8 mouse cellular contexts compared by ENCODE assay signal in genomic region chr1:23382806-23383653, GRCm38 (mm10). TPM values are rescaled to one million over a fixed set of nuclear protein-coding genes. Genes with fewer than 3 reads are reported as not detected.
A peak's percentile ranks its signal among the peaks of the same experiment; 100 is the strongest.
DNase-seq lines count a peak whose midpoint lies in the region; ATAC-seq and TF ChIP-seq lines count a peak whose summit lies in the region.

No protein-coding gene starts in this region.

- peak; percentile 97 for DNase-seq in G1E (ENCODE audit: low spot score)
- DNase-seq in cerebellum, adult 18-20 months: peak; percentile 99
- peak; percentile 97 to 99 for DNase-seq in heart, postnatal 36 days
- peak; percentile 93 to 94 for DNase-seq in layer of hippocampus, adult 2 months (ENCODE audit: low spot score in 2 of 2)
- peak; percentile 97 for DNase-seq in lung, embryonic 14.5 days
- DNase-seq in thymus, adult 2 months: peak; percentile 81

- peak; percentile 37; the same call in 1 of the 2 replicates for TF ChIP-seq POLR2A in olfactory bulb, adult 2 months (IDR thresholded peaks at IDR 0.05; ENCODE audit: insufficient read depth, low read depth, low read length)
- no peak for TF ChIP-seq POLR2A in thymus, adult 2 months (IDR thresholded peaks at IDR 0.05; ENCODE audit: control insufficient read depth, extremely low read depth, insufficient read depth, low read length, poor library complexity)

- H3K4me3 ChIP-seq in G1E (ENCODE audit: low read depth, low read length): peak overlapping the region; percentile 85
- H3K4me3 ChIP-seq in forebrain, embryonic 16.5 days (replicated peaks; ENCODE audit: low read length): peak overlapping the region; percentile 79
- peak overlapping the region; percentile 85 for H3K4me3 ChIP-seq in layer of hippocampus, adult 2 months
- H3K4me3 ChIP-seq in lung, embryonic 14.5 days (ENCODE audit: low read depth, low read length): peak overlapping the region; percentile 82
- peak overlapping the region; percentile 96 for H3K4me3 ChIP-seq in olfactory bulb, adult 2 months (ENCODE audit: insufficient read depth, low read depth, low read length)
- peak overlapping the region; percentile 70 for H3K4me3 ChIP-seq in thymus, adult 2 months (ENCODE audit: control insufficient read depth, insufficient read depth, low read length)

- peak overlapping the region; percentile 90 for H3K9ac ChIP-seq in forebrain, embryonic 16.5 days (replicated peaks; ENCODE audit: low read depth, low read length)
- peak overlapping the region; percentile 79 for H3K9ac ChIP-seq in lung, embryonic 14.5 days

- H3K4me2 ChIP-seq in forebrain, embryonic 16.5 days (ENCODE audit: low read length): peak overlapping the region; percentile 92
- peak overlapping the region; percentile 97 for H3K4me2 ChIP-seq in lung, embryonic 14.5 days

- no peak for TF ChIP-seq CTCF in G1E (IDR thresholded peaks at IDR 0.05; ENCODE audit: low read depth, low read length)
- no peak for TF ChIP-seq CTCF in layer of hippocampus, adult 2 months (conservative IDR thresholded peaks at IDR 0.05)
- TF ChIP-seq CTCF in lung, embryonic 14.5 days (IDR thresholded peaks at IDR 0.05; ENCODE audit: low read depth): no peak
- TF ChIP-seq CTCF in olfactory bulb, adult 2 months (IDR thresholded peaks at IDR 0.05; ENCODE audit: insufficient read depth, low read depth, low read length): no peak
- TF ChIP-seq CTCF in thymus, adult 2 months (IDR thresholded peaks at IDR 0.05; ENCODE audit: borderline replicate concordance, control insufficient read depth, extremely low read depth, insufficient read depth, low read length, poor library complexity): no peak

- ATAC-seq in G1E (ENCODE audit: extremely low read depth, insufficient number of reproducible peaks, low FRiP score, poor library complexity, severe bottlenecking): peak; percentile 98
- ATAC-seq in forebrain, embryonic 16.5 days: peak; percentile 94
- peak; percentile 97 for ATAC-seq in lung, embryonic 14.5 days (ENCODE audit: insufficient read depth)

- intact Hi-C loops in heart, postnatal 36 days (cut with DNase I): loop anchor here (5.0 to 10.0 kb wide), 5 partner anchors 61 to 532 kb away; no protein-coding TSS in a partner anchor

- H3K27me3 ChIP-seq in G1E (ENCODE audit: insufficient read depth, low read length): no peaks in the 10 kb centered on the region
- no peaks in the 10 kb centered on the region for H3K27me3 ChIP-seq in forebrain, embryonic 16.5 days (replicated peaks; ENCODE audit: control insufficient read depth, insufficient read depth, low read length)
- H3K27me3 ChIP-seq in lung, embryonic 14.5 days (ENCODE audit: insufficient read depth, low read length): no peaks in the 10 kb centered on the region
- H3K27me3 ChIP-seq in thymus, adult 2 months (ENCODE audit: control insufficient read depth, insufficient read depth, low read length): no peaks in the 10 kb centered on the region

- peak overlapping the region; percentile 80 for H3K27ac ChIP-seq in forebrain, embryonic 16.5 days (ENCODE audit: low read length)
- H3K27ac ChIP-seq in layer of hippocampus, adult 2 months: peak overlapping the region; percentile 97
- H3K27ac ChIP-seq in lung, embryonic 14.5 days (ENCODE audit: low read depth): peak overlapping the region; percentile 84
- H3K27ac ChIP-seq in olfactory bulb, adult 2 months (ENCODE audit: insufficient read depth, low read depth, low read length): peak overlapping the region; percentile 79
- no peak overlapping the region for H3K27ac ChIP-seq in thymus, adult 2 months (ENCODE audit: control insufficient read depth, insufficient read depth, low read length)

- H3K9me3 ChIP-seq in G1E (replicated peaks): no peaks in the 10 kb centered on the region
- H3K9me3 ChIP-seq in forebrain, embryonic 16.5 days (ENCODE audit: control insufficient read depth, low read length): no peaks in the 10 kb centered on the region
- H3K9me3 ChIP-seq in lung, embryonic 14.5 days (ENCODE audit: low read depth, low read length): no peaks in the 10 kb centered on the region

- H3K36me3 ChIP-seq in G1E (replicated peaks): peaks cover 18% of the 10 kb centered on the region
- no peaks in the 10 kb centered on the region for H3K36me3 ChIP-seq in forebrain, embryonic 16.5 days (ENCODE audit: control insufficient read depth, insufficient read depth)
- no peaks in the 10 kb centered on the region for H3K36me3 ChIP-seq in lung, embryonic 14.5 days (ENCODE audit: insufficient read depth)
- no peaks in the 10 kb centered on the region for H3K36me3 ChIP-seq in thymus, adult 2 months (ENCODE audit: control insufficient read depth, insufficient read depth, low read length)

- peaks cover 37% of the 10 kb centered on the region for H3K4me1 ChIP-seq in G1E (ENCODE audit: insufficient read depth, low read depth, low read length)
- peaks cover 28% of the 10 kb centered on the region for H3K4me1 ChIP-seq in forebrain, embryonic 16.5 days (replicated peaks; ENCODE audit: control insufficient read depth, insufficient read depth, low read length)
- peaks cover 4% of the 10 kb centered on the region; the same call in 1 of the 2 replicates for H3K4me1 ChIP-seq in lung, embryonic 14.5 days (ENCODE audit: insufficient read depth)
- H3K4me1 ChIP-seq in olfactory bulb, adult 2 months (ENCODE audit: control insufficient read depth, insufficient read depth, low read length): peaks cover 6% of the 10 kb centered on the region; the same call in 1 of the 2 replicates
- H3K4me1 ChIP-seq in thymus, adult 2 months (replicated peaks; ENCODE audit: control insufficient read depth, insufficient read depth, low read length): peaks cover 7% of the 10 kb centered on the region

- WGBS in forebrain, embryonic 16.5 days: under 1% methylated on average over 59 of the region's 93 CpGs
- WGBS in lung, embryonic 14.5 days: under 1% methylated on average over 80 of the region's 93 CpGs
- WGBS in olfactory bulb, adult 2 months: 4% methylated on average over 93 of the region's 93 CpGs
- 4% methylated on average over 92 of the region's 93 CpGs for WGBS in thymus, adult 2 months

RNA-seq across cellular contexts. Expression of gene Ogfrl1, which starts 14.5 kb away (rescaled TPM):
- total RNA-seq in G1E (2014; fragmentation: Nextera tagmentation) (31.1 and 36.6 TPM in 2 replicates), G1E (2017) (12.5 and 13.5 TPM in 2 replicates)
- polyA plus RNA-seq in G1E (2012): 10.8 and 14.2 TPM in 2 replicates
- 11.6 and 14.3 TPM in 2 replicates for polyA plus RNA-seq in forebrain, embryonic 16.5 days (2015; fragmentation: Nextera tagmentation; extraction: Ambion mirVana)
- total RNA-seq in heart, postnatal 36 days (2021): 10 to 100 TPM; 16.9 to 17.8 TPM
- total RNA-seq in layer of hippocampus, adult 2 months (2021): 100 to 1,000 TPM; 135 to 145 TPM
- polyA plus RNA-seq in lung, embryonic 14.5 days (2014; fragmentation: Nextera tagmentation; extraction: Ambion mirVana): 14.2 and 15.6 TPM in 2 replicates
- polyA plus RNA-seq in olfactory bulb, adult 2 months (2012; ENCODE audit: insufficient read depth, insufficient read length, low replicate concordance, missing spikeins): not detected in 2 replicates
- polyA plus RNA-seq in thymus, adult 2 months (2012; rRNA removed): 6.1 and 6.3 TPM in 2 replicates
